Mouse (Mus musculus) lung, postnatal 0 days (tissue): Measurements from ENCODE around the gene Sept12.

Source experiments
- CTCF ChIP-seq: IDR thresholded peaks from 2 replicates; pipeline ENCODE4 v1.5.1; 2016; ENCODE audit warnings: antibody characterized with exemption, mild to moderate bottlenecking
- EP300 ChIP-seq: IDR thresholded peaks from 2 replicates; pipeline ENCODE4 v1.6.1; 2016; ENCODE audit warnings: antibody characterized with exemption, mild to moderate bottlenecking, control low read depth

DNA sequence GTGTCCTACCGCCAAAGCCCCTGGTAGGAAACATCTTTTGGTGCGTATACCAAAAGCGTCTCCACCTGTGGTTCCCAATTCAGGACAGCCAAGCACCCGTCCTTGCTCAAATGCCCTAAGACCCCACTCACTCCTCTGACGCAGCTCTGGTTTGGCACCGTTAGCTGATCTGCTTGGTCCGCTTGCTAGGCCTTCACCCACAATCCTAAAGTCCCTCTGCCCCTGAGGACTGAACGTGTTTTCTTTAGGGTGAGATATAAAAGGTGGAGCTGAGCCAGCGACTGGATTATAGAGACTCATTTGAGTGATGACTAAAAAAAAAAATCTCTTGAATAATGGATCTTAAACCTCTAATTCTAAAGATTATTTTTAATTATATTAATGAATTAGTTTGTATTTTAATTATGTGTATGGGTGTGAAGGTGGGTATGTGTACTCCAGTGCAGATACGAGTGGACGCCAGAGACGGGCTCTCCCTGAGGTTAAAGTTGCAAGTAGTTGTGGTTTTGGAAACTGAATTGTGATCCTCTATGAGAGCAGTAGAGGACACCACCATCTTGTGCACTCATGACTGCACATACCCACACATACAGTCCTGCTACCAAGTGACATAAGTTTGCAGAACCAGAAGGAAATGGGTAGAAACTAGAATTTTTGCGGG, 32.8 kb downstream of the Sept12 start:
- TF ChIP-seq CTCF, result no peak
- TF ChIP-seq EP300, result no peak
